Mouse (Mus musculus) thymus, postnatal 14 days (tissue): Measurements from ENCODE around the gene Pak6.
A peak's percentile ranks its signal among the peaks of the same experiment; 100 is the strongest.

Experiments used
- DNase-seq: peaks from one replicate; pipeline ENCODE4 v3.0.0; 2021

Pak6 gene

DNA sequence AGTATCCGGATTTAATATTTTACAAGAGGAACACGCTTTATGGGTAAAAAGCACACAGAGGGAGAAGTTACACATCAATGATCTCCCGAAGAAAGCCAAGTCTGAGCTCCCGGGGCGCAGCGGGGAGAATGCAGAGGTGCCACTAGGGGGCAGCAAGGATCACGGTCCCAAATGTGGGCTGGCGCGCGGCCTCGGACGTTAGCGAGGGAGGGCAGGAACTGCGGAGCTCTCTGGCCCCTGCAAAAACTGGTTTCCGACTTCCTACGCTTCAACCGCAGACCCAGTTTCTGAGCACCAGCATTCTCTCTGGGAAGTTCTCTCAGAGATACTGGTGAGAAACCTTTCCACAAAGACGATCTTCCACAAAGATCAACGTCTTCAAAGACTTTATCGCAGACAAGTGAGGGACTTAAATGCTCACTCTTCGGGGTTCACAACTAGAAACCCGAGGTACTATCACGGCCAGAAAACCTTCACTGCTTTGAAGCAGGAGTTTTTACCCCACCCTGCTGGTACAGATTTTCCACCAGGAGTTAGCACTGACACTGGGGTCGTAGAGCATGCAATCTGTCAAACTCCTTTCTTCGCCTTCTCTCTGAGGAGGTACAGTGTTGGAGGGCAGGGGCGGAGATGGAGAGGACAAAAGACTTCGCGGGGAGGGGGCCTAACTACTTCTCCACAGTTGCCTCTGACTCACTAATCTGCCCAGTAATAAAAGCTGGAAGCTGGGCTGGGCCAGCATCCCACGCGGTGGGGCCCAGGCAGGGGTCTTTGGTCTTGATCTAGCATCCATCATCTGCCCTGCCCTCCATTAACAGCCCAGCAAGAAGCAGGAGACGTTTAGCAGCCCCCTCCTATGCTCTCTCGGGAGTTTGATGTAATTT is 37.3 kb downstream of the Pak6 start:
- peak; percentile 85 for DNase-seq

DNA sequence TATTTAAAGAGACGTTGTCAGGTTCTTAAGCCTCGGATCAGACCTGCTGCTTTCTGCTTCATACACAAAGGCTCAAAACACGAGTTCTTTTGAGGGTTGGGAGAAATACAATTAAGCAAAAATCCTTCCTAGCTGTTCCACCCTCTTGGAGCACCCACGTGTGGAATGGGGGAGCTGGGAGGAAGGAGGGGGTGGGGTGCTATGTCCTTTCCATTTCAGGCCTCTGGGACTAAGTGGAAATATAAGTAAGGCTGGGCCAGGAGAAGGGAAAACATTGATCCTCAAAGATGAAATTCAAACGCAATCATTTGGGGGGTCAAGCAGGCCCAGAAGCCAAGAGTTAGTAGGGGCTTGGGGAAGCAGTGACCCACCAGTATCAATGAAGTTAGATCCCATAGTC is 38.1 kb downstream of the Pak6 start:
- DNase-seq: no peak

GRCm38 (mm10) chr2:118701971-118702882 is 39.1 kb downstream of the Pak6 start:
- DNase-seq: no peak

DNA sequence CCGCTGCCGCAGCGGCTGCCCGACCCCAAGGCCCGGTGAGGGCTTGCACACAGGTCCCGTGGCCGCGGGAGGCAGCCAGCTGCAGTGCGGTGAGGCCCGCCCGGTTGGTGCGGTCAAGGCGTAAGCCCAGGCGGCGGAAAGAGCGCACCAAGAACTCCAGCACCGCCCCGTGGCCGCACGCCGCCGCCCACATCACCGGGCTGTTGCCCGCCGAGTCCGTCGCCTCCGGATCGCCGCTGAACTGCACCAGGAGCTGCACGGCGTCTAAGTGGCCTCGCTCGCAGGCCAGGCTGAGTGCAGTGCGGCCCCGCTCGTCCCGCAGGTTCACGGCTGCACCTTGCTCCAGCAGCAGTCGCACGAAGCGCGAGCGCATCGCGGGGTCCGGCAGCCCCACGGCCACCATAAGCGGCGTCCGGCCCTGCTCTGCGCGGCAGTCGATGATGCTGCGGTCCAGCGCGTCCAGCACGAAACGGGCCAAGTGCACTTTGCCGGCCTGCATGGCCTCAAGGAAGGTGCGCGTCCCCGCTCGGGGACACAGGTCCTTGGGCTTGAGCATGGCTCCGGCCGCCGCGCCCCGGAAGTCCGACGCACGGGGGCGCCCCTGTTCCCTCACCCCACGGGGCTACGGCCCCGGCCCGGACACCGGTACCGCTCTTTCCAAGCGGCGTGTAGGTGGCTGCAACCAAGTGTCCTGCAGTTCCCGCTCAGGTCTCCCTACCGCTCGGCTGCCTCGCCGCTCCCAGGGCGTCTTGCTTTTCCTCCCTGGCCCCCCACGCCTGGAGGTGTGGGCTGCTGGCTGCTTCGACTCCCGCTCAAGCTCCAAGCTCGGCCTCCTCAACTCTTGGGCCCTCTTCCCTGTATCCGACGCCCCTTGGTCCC is 40.0 kb downstream of the Pak6 start:
- peak; percentile 47 for DNase-seq

DNA sequence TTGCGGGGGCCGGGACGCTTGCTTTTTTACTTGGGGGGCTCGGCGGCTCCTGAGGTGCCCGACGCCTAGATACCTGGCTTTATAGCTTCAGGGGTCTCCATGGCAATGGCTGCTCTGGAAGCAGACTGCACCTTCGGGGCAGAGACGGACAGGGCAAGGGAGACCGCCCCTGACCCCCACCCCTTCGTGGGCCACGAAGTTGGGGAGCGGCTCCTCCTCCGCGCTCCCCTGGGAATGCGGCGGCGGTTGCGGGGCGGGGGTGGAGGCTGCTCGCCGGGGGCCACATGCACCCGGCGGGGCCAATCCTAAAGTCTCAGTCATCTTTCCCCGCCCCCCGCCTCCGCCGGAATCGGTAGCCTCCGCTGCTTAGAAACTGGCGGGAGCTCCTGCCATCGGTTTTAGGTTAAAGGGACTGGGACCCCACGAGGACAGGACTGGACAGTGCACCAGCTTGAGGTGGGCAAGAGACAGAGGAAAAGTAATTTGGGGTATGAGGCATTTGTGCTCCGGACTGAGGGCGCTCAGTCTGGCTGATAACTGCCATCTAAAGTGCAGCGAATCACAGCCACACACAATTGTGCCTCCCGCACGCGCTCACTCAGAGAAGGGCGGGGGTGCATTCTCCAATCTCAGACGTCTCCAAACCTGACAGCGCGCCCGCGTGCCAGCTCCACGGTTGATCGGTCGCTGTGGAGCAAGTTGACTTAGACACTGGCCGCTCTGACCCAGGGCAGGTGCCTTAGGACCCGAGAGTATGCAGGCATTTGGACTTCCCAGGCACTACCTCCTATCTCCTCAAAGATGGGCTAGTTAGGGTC is 41.0 kb downstream of the Pak6 start, which contains the start of gene Ankrd63:
Gene Ankrd63, minus strand, starts transcription at position 51 of the 818 bp plus-strand sequence.
- peak; percentile 42 for DNase-seq

GRCm38 (mm10) chr2:118706436-118706835 is 43.3 kb downstream of the Pak6 start:
- DNase-seq: peak; percentile 37

- DNase-seq: no peak
Measured at GRCm38 (mm10) chr2:118708472-118708871, 45.4 kb downstream of the Pak6 start.

GRCm38 (mm10) chr2:118709655-118710221 is 46.6 kb downstream of the Pak6 start:
- no peak for DNase-seq

- peak; percentile 50 for DNase-seq
Measured at GRCm38 (mm10) chr2:118711038-118711494, 48.0 kb downstream of the Pak6 start.

GRCm38 (mm10) chr2:118713631-118714030 is 50.5 kb downstream of the Pak6 start:
- no peak for DNase-seq

DNA sequence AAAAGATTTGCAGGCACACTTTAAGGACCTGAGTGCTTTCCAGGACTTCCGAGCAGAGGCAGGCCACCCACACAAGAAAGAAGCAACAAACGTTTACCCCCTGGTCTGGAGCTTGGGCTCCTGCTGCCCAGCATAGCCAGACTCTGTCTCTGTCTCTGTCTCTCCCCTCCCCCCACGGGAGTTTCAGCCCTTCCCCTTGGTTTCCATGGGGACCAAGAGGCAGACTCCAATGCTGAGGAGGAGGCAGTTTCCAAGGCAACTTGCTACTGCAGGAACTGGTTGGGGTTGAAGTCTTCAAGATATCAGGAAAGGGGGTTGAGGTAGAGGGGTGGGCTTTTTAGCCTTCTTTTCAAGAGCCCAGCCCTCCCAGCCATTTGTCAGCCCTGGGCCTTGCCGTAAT is 51.1 kb downstream of the Pak6 start:
- DNase-seq: no peak

DNA sequence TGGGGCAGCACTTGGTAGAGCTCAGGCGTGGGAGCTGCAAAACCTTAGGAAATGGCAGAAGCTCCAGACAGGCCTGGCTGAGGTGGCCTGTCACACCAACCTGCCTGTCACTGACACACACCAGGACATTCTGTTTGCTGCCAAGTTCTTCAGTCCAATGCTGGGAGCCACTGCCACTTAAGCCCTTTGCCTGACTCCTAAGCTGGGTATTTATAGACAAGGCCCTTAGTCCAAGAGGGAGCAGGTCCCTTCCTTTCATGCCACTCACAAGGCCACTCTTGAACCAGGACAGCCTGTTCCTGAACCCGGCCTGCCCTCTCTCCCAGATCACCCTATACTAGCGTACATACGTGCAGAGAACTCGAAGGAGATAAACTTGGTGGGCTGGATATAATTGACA is 53.6 kb downstream of the Pak6 start:
- DNase-seq: no peak

DNA sequence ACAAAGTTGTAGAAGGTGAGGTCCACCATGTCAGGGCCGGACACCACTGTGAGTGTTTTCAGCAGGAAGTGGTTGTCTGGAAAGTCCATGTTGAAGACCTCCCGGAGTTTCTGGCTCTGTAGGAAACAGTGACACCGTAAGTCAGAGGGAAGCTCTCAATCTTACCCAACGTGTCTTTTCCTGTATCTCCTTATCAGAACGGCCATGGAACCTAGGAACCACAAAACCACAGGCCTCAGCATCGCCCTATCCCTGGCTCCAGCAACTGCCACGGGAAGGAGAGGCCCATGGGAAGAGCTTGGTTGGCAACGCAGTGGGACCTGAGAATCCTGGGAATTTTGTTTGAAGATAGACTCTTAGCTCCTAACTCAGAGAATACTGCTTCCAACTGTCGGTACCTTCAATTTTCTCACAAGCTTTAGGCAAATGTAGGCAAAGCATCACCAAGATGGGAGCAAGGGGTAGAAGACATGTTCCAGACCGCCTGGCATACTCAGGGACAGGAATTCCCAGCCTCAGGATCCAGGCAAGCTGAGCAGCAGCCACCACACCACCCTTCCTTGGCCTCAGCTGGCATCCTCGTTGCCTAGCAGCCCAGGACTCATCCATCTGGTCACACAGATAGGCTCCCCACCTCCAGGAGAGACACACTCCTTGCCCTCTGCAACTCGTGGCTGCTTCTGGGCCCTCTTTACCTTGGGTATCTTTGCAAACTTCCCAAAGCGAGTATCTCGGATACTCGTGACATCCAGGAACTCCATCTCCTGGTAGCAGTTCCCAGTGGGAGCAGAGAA is 60.8 kb downstream of the Pak6 start:
- DNase-seq: no peak

GRCm38 (mm10) chr2:118725511-118725910 is 62.4 kb downstream of the Pak6 start:
- no peak for DNase-seq

- no peak for DNase-seq
Measured at GRCm38 (mm10) chr2:118726873-118727272, 63.8 kb downstream of the Pak6 start.

GRCm38 (mm10) chr2:118727911-118728310 is 64.8 kb downstream of the Pak6 start:
- peak; percentile 57 for DNase-seq

GRCm38 (mm10) chr2:118728337-118728736 is 65.2 kb downstream of the Pak6 start, which contains the start of gene Plcb2:
TSS of gene Plcb2 (minus strand) at chr2:118728438.
- peak; percentile 77 for DNase-seq

- DNase-seq: no peak
Measured at GRCm38 (mm10) chr2:118729194-118729593, 66.1 kb downstream of the Pak6 start.

DNA sequence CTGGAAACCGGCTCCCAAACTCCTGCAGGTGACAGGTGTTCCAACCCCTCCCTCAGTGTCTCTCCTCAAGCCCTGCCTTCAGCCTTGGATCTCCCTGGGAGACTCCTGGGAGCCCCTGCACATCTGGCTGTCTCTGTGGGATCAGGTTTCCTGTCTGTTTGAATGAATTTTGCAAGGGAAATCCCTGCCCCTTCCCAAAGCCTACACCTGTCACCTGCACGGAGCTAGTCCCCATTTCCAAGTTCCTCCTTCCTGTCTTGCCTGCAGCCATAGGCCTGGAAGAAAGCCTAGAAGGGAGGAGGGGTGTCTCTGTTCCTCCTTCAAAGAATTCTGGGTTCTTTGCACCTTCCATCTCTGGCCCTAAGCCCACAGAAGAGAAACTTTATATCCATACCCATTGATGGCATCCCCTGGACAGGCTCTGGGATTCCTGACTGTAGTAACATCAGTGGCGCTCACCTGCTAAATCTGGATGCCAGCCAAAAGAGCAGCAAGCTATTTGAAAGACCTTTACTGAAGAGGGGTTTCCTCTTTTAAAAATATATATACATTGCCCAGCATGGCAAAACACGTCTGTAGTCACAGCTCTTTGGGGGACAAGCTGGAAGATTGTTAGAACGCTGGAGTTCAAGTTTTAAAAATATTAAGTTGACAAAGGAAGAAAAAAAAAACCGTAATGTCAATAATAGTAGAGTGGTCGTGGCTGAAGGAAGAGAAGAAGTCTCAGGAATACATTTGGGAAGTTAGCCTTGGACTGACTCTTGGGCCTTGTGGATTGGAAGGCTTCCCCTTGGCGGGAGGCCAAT is 66.9 kb downstream of the Pak6 start:
- no peak for DNase-seq

DNA sequence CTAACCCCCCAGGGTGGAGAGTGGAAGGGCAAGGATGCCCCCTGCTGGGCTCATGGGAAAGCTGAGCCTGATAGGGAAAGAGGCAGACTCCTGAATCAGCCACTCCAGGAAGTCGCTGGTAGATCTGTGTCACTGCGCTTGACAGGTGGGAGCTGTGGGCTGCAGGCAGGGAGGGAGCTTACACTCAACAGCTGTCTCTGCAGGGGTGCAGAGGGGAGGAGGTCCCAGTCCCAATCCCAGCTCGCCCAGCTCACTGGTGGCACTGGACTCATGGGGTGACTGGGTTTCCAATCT is 67.5 kb downstream of the Pak6 start:
- peak; percentile 86 for DNase-seq
